In the genomic region with DNA sequence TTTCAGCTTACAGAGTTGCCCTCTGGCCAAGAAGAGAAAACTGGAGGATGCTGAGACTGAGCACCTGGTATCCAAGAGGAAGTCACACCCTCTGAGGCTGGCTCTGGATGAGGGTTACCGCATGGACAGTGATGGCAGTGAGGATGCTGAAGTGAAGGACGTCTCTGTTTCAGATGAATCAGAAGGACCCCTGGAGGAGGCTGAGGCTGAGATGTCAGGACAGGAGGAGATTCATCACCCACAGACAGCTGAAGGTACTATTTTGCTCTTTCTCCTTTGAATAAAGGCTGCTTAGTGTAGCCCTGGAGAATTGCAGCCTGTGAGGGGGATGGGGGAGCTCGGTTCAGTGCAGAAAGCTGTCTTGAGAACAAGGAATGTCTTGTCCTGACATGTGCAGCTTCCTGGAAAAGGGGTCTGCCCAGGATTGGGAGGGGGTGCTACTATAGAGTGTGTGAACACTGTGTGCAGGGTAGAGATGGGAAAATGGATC, we compare ENCODE assay signal across 15 mouse cellular contexts. TPM values are rescaled to one million over a fixed set of nuclear protein-coding genes. Genes with fewer than 3 reads are reported as not detected.
DNase-seq lines count a peak whose midpoint lies in the region; ATAC-seq and TF ChIP-seq lines count a peak whose summit lies in the region.
"Had no signal": no experiment of that assay in that cellular context is flagged by ENCODE, and none has a peak within 500 bp of the region (broad histone marks: within the 10 kb centered on the region; RNA-seq: fewer than 3 reads in every experiment).

No protein-coding gene starts in this region.

- ATAC-seq in hindbrain, postnatal 0 days: peak; percentile 86
- ATAC-seq in erythroblast, adult 5-6 weeks (replicated peaks; ENCODE audit: low FRiP score, poor library complexity, severe bottlenecking): no peak
- ATAC-seq: intestine, postnatal 0 days had no signal

- TF ChIP-seq CTCF in hindbrain, postnatal 0 days (IDR thresholded peaks at IDR 0.05; ENCODE audit: low read depth): no peak

- H3K4me3 ChIP-seq in hindbrain, postnatal 0 days (ENCODE audit: low read length): no peak overlapping the region
- H3K4me3 ChIP-seq: heart, embryonic 15.5 days; limb, embryonic 15.5 days had no signal

- no peaks in the 10 kb centered on the region for H3K9me3 ChIP-seq in hindbrain, postnatal 0 days (ENCODE audit: low read length)
- H3K9me3 ChIP-seq: heart, embryonic 15.5 days; limb, embryonic 15.5 days had no signal

- WGBS in hindbrain, postnatal 0 days: 58% methylated on average over 3 of the region's 3 CpGs

- H3K27me3 ChIP-seq in hindbrain, postnatal 0 days (ENCODE audit: insufficient read depth, low read length): no peaks in the 10 kb centered on the region
- H3K27me3 ChIP-seq: heart, embryonic 15.5 days; limb, embryonic 15.5 days had no signal

- no peaks in the 10 kb centered on the region for H3K4me1 ChIP-seq in hindbrain, postnatal 0 days (ENCODE audit: insufficient read depth, low read length)
- H3K4me1 ChIP-seq: heart, embryonic 15.5 days; limb, embryonic 15.5 days had no signal

- 0 out of 2 replicates have a peak overlapping the region, but pooled peaks have one; percentile 64 for H3K27ac ChIP-seq in hindbrain, postnatal 0 days
- H3K27ac ChIP-seq: heart, embryonic 15.5 days; limb, embryonic 15.5 days had no signal

- DNase-seq in cerebellum, adult 11-12 months: peak; percentile 48
- DNase-seq in cerebellum, postnatal 4 days (ENCODE audit: low spot score in 2 of 2): no peak
- DNase-seq in layer of hippocampus, adult 8-10 months (ENCODE audit: low spot score in 2 of 2): peak; percentile 13 to 15
- DNase-seq in layer of hippocampus, postnatal 25 days (ENCODE audit: extremely low spot score in 1 of 2, low spot score in 1 of 2): no peak
- DNase-seq in brain, adult 2 months (ENCODE audit: low read depth, low spot score): peak; percentile 80
- DNase-seq in hindbrain, postnatal 0 days (ENCODE audit: low spot score): peak; percentile 49
- DNase-seq in adrenal gland, postnatal 4 days (ENCODE audit: low spot score in 2 of 2): no peak
- DNase-seq: adrenal gland, postnatal 25 days; gastrocnemius, postnatal 25 days; kidney, postnatal 4 days; thymus, postnatal 25 days had no signal

- peaks cover 3% of the 10 kb centered on the region; the same call in 1 of the 2 replicates for H3K36me3 ChIP-seq in hindbrain, postnatal 0 days (ENCODE audit: insufficient read depth, low read length)
- H3K36me3 ChIP-seq: heart, embryonic 15.5 days; limb, embryonic 15.5 days had no signal

- no peak overlapping the region for H3K4me2 ChIP-seq in hindbrain, postnatal 0 days (ENCODE audit: low read depth, low read length)
- H3K4me2 ChIP-seq: heart, embryonic 15.5 days; limb, embryonic 15.5 days had no signal

- H3K9ac ChIP-seq in hindbrain, postnatal 0 days (replicated peaks; ENCODE audit: low read length): 0 out of 2 replicates have a peak overlapping the region, but pooled peaks have one; percentile 10
- H3K9ac ChIP-seq: heart, embryonic 15.5 days; limb, embryonic 15.5 days had no signal

RNA-seq across cellular contexts. Expression of a gene that starts 32.6 kb away (rescaled TPM):
- 10 to 100 TPM; 23.2 to 41.8 (median 27.1) TPM for total RNA-seq in layer of hippocampus, adult 8-10 months (2022)
- 10 to 100 TPM; 26.4 to 34.5 TPM for total RNA-seq in layer of hippocampus, postnatal 25 days (2021)
- total RNA-seq in hindbrain, postnatal 0 days (2014; rRNA removed): 49.2 and 55.2 TPM in 2 replicates
- polyA plus RNA-seq in hindbrain, postnatal 0 days (2015; fragmentation: Nextera tagmentation; extraction: Ambion mirVana): 10.1 and 11.4 TPM in 2 replicates
- not detected in 2 replicates for total RNA-seq in erythroblast, adult 5-6 weeks (2015; ENCODE audit: low replicate concordance)
- not detected in 2 replicates for total RNA-seq in erythroblast, adult 5-6 weeks (2017; ENCODE audit: low replicate concordance)
- total RNA-seq in adrenal gland, postnatal 4 days (2021): 10 to 100 TPM; 14.7 TPM
- total RNA-seq: gastrocnemius, postnatal 25 days had no signal
- polyA plus RNA-seq: limb, embryonic 15.5 days had no signal

RNA-seq across cellular contexts. Expression of a gene that starts 42.0 kb away (rescaled TPM):
- total RNA-seq in layer of hippocampus, adult 8-10 months (2022): 100 to 1,000 TPM in 1 of 4 experiments, 10 to 100 TPM in 3; 76.2 to 112 (median 93.0) TPM
- 10 to 100 TPM; 84.9 to 86.9 TPM for total RNA-seq in layer of hippocampus, postnatal 25 days (2021)
- 18.6 and 36.3 TPM in 2 replicates for total RNA-seq in hindbrain, postnatal 0 days (2014; rRNA removed)
- polyA plus RNA-seq in hindbrain, postnatal 0 days (2015; fragmentation: Nextera tagmentation; extraction: Ambion mirVana): 24.7 and 25.8 TPM in 2 replicates
- 120 and 125 TPM in 2 replicates for total RNA-seq in erythroblast, adult 5-6 weeks (2015; ENCODE audit: low replicate concordance)
- 171 and 192 TPM in 2 replicates for total RNA-seq in erythroblast, adult 5-6 weeks (2017; ENCODE audit: low replicate concordance)
- 10 to 100 TPM; 70.8 to 74.9 TPM for total RNA-seq in adrenal gland, postnatal 4 days (2021)

Comparison
In these comparisons a context has a peak if more than half of its experiments do, and no peak if none do; other contexts are left out.
1. DNase-seq: peak in cerebellum, adult 11-12 months (single experiment), layer of hippocampus, adult 8-10 months (2 of 2), brain, adult 2 months (single experiment) and hindbrain, postnatal 0 days (single experiment); none in cerebellum, postnatal 4 days (0 of 2), layer of hippocampus, postnatal 25 days (0 of 2) and adrenal gland, postnatal 4 days (0 of 2).
2. RNA of a gene that starts 32.6 kb away (total RNA-seq): 49.2 to 55.2 TPM in hindbrain, postnatal 0 days, 26.4 to 34.5 TPM in layer of hippocampus, postnatal 25 days, 23.2 to 41.8 TPM in layer of hippocampus, adult 8-10 months and 14.7 TPM in adrenal gland, postnatal 4 days; not detected in erythroblast, adult 5-6 weeks; every median in the first group is over 10 times any median in the second.